Mouse (Mus musculus): Measurements from ENCODE around the gene Prss30.

Gene Prss30

DNA sequence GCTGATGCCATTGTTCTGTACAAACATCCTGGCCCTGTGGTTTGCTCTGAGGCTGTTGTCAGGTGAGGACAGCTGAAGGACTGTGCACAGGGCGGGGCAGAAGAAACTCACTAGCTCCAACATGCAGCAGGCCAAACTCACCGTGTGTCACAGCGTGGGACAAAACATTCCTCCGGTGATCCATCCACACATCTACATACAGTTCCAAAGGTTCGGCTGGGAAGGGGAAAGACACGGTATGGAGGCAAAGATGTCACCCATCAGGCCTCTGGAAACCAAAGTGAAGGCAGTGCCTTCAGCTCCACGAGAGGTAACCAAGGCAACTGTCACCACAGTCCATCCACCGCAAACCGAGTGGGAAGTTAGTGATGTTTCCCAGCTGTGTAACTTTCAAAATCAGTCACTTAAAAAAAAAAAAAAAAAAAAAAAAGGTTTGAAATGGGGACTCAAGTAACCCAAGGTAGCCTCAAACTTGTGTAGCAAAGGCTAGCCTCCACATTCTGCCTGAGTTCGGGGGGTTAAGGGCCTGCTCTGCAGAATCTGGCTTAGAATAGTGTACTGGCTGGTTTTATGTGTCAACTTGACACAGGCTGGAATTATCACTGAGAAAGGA lies at the start of gene Prss30:
Prss30 (minus strand) TSS at position 270 of the 613 bp plus-strand sequence.
- in situ Hi-C loops (cut with MboI, MseI): no loop called here

DNA sequence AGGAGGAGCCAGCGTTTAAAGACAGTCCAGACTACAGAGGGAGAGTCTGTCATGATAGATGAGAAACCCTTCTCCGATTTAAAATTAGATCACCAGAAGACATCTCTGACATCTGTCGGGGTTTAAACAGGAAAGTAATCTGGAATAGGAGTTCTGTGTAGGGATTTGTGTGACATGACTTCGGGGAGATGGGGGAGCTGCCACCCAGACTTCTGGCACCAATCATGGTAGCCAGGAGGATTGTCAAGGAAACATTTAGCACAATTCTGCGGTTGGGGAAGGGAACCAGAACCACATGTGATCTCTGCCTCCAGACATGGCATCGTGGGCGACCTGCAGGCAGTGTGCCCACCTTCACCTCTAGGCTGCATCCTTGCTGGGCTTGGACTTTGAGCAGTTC lies 49.1 kb upstream of the Prss30 start:
- in situ Hi-C loops (cut with MboI, MseI): no loop called here

DNA sequence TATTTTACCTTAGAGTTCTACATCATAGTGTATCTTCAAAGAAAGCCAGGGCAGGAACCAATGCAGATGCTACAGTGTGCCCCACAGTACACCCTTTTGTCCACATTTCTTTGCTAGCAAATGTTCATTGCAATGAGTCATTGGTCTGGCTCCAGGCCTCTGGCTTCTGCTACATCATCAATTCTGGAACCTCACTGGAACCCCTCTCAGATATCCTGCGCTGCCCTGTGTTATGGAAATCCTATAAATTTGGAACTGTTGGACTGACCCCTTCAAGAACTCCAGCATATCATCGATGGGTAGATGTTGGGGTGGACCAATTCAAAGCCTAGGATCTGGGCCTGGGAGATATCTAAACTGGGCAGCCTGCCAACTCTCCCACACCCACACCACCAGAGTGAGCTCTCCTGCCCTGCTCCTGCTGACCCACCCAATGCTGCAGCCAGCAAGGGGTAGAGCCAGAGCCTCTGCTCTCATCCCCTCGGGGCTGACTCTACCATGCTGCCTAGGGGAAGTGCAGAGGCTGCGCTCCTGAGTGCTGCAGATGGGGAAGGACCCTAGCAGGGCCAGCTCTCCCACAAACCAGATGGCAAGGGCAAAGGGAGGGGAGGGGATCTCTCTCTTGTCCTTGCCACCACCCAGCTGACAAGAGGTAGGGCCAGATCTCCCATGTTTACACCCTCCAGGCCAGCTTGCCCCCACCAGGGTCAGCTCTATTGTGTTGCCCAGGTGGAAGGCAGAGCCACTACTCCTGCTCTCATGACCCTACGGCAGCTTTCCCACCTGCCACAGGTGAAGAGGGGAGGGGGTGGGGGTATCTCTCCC lies 41.2 kb upstream of the Prss30 start:
- in situ Hi-C loops (cut with MboI, MseI): no loop called here

DNA sequence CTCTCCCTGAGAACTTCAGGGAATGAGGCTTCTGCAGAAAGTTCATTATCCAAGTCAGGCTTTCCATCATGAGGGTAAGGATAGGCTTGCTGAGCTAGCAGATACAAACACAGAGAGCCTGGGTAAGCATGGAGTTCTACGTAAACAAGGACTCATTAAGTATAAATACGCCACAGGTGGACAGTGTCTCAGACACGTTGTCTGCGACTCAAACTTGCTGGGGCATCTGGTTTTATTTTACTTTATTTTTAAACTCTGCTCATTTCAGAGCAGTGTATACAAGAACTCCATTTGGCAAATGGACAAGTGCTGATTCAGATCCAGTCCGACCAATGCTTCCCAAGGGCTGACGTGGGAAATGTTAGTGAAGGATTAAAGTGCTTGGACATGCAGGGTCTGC lies 40.3 kb upstream of the Prss30 start:
- in situ Hi-C loops (cut with MboI, MseI): no loop called here

DNA sequence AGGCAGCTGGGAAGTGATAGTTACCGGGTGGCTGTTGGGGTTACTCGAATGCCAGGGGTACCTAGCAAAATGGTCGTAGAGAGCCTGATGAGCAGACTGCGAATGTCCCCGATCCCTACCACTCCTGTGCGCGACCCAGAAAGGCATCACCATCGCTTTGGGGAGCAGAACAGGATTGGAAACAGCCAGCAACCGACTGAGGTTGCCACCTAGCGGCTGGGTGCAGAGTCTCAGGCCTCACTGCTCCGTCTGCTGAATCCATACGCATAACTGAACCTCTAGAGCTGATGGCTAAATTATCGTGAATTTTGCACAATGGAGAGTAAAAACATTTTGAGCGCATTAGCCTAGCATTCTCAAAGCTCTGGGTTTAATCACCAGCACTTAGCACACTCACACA lies 35.4 kb upstream of the Prss30 start:
- in situ Hi-C loops (cut with MboI, MseI): no loop called here

DNA sequence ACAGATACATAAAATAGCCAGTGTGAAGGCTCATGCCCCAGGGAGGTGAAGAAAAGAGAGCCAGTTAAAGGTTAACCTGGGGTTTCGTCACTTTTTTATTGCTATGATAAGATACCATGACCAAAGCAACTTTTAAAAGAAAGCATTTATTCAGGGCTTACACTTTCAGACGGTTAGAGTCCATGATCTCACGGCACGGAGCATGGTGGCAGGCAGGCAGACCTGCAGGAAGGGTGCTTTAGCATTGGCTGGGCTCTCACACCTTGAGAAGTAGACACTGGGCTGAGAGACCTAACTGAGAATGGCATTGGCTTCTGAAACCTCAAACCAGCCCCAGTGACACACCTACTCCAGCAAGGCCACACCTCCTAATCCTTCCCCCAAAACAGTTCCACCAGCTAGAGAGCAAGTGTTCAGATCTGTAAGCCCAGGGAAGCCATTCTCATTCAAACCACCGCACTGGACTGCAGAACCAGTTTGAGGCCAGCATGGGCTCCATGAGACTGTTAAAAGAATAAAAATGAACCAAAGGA lies 34.1 kb upstream of the Prss30 start:
- in situ Hi-C loops (cut with MboI, MseI): no loop called here

DNA sequence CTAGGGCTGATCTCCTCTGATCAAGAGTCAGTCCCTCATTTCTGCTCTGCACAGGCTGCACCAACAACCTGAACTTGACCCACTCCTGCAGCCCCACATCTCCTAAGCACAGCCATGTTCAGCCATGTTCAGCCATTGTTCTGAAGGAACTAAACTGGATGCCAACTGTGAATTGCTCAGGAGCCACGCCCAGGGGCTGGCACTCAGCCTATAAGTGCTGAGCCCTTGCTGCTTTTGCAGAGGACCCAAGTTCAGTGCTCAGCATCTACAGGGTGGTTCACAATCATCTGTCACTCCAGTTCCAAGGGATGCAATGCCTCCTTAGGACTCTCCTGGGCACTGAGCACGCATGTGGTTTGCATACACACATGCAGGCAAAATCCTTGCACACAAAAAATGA lies 32.6 kb upstream of the Prss30 start:
- in situ Hi-C loops (cut with MboI, MseI): no loop called here

DNA sequence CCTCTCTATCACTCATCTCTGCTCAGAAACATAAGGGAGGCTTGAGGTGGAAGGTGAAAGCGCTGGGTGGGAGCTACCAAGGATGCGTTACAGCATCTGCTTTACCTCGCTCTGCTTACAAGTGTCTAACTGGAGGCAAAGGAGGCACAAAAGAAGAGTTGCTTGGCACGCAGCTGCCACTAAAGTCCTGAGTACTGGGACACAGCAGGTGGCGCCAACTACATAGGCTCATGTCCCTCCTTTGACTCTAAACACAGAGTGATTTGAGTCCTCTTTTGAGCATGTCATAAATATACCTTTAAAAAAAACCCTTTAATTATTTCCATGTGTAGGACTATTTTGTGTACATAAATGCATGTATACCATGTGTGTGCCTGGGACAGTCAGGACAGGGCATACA lies 29.3 kb upstream of the Prss30 start:
- in situ Hi-C loops (cut with MboI, MseI): no loop called here

DNA sequence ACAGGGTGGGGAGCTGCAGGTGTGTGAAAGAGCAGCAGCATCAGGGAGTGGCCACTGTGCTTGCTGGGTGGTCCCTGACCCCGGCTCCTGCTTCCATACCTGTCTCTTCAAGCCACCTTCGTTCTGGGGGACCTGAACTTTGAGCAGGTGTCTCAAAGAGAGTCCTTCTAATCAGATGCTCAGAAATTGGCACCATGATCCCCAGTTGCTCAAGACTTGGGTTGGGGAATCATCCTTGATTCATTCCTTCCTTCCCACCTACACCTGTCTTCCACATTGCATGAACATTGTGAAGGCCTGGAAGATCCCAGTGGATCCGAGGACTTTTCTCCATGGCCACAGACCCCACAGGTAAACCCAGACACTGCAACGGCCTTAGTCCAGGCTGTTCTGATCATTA lies 27.7 kb upstream of the Prss30 start:
- in situ Hi-C loops (cut with MboI, MseI): no loop called here

DNA sequence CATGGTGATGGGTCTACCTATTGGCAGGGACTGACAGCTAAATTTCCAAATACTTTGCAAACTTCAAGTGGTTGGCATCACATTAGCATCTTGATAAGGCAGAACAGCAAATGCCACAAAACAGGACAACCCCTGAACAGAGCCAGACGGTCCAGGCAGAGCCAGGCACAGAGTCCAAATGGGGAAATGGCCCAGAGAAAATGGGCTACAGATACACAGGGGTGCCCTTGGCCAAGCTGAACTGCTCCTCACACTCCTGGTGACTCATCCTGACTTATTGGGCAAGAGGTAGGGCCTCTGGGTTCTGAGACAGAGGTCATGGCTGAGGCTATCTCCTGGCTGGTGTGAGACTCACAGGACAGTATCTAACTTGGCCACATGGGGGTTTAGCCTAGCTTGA lies 27.0 kb upstream of the Prss30 start:
- in situ Hi-C loops (cut with MboI, MseI): no loop called here

DNA sequence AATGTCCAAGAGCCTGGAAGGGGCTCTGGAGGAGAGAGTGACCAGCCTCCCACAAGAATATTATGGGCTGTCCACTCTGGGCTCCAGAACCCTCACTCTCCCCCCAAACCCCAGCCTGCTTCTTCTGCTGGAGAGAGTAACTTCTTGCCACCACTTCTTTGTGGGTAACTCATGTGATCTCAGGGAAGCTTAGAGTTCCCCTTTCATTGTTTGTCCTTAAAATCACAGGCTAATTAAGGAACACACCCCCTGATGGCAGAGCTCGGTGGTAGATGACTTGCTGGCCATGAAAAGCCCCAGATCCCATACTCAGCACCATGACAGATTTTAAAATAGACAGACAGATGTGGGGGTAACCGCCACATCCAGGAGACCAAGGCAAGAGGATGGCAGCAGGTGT lies 26.6 kb upstream of the Prss30 start:
- in situ Hi-C loops (cut with MboI, MseI): no loop called here

DNA sequence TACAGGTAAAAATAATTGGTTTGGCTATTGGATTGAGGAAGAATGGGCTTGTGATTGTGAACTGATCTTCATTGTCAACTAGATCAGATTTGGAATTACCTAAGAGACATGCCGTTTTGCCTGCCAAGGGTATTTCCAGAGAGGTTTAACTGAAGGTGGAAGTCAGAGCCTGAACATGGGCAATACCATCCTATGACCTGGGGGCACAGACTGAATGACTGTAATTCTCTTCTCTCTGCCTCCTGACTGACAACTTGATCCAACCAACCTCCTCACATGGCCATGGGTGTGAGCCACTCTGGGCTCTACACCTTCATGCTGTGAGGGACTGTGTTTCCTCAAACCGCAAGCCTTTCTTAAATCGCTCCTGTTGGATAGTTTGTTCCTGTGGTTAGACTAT lies 24.7 kb upstream of the Prss30 start:
- in situ Hi-C loops (cut with MboI, MseI): no loop called here

DNA sequence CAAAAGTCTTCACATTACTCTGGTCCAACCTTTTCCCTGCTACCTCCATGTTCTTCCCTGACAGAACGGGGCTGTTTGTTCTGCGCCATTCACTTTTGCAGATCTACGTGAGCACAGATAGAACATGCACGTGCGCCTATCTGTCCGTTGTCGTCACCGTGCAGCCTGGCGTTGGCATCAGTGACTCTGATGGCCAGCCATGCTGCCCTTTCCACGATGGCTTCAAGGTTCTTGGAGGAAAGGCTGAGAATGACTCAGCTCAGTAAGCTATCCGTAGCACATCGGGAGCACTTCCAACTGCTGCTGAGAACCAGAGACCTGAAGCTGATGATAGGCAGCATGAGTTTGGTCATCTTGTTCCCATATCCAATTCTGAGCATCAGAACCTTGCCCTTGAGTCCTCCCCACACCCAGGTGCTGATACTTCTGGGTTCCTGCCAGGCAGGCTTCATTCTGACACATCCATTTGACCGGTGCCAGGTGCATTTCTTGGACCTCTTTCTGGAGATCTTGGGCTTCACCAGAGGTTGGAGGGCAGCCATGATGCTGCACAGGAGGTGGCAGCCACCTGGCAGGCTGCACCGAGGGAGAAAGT lies 23.8 kb upstream of the Prss30 start:
- in situ Hi-C loops (cut with MboI, MseI): no loop called here

DNA sequence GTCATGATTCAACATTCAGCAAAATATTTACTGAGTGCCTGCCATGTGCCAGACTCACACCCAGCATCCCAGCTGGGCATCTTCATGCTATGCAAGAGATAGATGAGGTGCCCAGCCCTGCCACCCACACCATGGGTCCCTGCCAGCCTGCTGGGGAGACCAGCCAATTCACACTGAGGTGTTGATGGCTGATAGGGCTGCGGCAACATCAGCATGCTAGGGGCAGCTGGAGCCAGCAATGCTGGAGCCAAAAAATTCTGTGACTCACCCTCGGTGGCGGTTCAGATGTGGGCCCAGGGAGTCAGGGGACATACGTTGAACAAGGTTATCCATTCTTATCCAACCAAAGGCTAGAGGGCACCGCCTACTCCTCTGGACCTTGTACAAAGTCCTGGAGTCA lies 20.0 kb upstream of the Prss30 start:
- in situ Hi-C loops (cut with MboI, MseI): no loop called here

DNA sequence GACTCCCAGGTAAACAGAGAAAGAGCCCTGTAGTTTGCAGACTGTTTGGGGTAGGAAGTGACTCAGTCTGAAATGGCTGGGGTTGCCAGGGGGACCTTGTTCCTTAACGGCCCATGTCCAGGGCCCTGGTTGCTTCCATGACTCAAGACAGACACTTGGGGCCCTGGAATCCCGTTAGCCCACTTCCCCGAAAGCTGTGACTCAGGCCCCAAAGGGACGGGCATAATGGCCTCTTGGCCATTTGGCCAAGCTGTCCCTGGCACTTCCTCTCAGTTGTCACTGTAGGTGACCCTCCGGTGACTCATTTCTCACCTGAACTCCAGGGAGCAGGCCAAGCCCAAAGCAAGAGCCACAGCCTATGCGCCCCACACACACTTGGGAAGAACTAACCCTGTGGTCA lies 18.0 kb upstream of the Prss30 start:
- in situ Hi-C loops (cut with MboI, MseI): loop anchor here in 1 of 2 experiments (5.0 kb wide), 1 partner anchor 36 kb away; no protein-coding TSS in a partner anchor

DNA sequence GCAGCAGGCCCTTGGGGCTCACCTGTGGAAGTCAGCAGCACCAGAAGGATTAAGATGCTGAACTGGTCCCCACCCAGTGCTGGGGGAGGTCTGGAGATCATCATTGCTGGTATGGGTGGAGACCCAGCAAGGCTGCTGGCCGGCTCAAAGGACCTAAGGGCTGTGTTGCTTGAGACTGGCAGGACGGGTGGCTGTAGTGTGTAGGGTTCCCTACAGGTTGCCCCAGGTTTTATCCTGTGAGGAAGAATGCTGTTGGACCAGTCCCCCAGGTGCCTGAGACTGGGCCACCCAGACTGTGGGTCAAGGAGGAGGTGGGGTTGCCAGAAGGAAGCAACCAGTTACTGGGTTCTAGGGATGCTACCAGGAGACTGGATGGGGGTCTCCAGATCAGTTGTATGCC lies 17.5 kb upstream of the Prss30 start, which contains the start of gene Prss22:
Prss22 (minus strand) TSS at position 200 of the 400 bp plus-strand sequence.
- in situ Hi-C loops (cut with MboI, MseI): loop anchor here in 1 of 2 experiments (5.0 kb wide), 1 partner anchor 36 kb away; no protein-coding TSS in a partner anchor

DNA sequence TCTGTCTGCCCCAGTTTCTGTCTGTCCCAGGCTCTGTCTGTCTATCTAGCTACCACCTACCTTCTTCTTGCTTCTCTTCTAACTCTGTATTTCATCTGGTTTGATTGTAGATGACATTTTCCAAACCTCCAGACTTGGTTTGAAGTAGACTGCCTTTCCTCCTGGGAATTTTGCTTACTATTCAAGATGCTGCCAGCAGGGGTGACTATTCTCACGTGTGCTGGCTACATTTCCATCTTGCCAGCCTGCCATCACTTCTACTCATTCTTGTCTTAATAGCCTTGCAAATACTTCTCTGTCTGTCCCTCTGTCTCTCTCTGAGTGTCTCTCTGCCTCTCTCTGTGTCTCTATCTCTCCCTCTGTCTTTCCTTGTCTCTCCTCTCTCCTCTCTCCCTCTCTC lies 15.1 kb upstream of the Prss30 start:
- in situ Hi-C loops (cut with MboI, MseI): loop anchor here in 1 of 2 experiments (5.0 kb wide), 1 partner anchor 33 kb away; no protein-coding TSS in a partner anchor

DNA sequence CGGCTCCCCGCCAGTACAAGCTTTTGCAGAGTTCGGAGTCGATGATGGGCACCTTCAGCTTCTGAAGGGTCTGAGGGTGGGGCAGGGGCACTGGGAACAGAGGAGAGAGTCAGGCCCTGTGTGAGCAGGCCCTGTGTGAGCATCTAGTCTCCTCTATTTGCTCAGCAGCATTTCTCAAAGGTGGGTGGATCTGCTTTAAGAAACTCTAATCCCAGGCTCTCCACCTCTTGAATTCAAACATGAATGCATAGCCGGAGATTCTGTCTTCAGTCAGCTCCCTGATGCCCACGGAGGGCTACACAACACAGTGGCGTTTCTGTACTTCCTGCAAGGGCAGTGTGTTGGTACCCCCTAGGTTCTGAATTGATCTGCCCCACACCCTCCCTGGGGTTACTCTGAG lies 14.3 kb upstream of the Prss30 start:
- in situ Hi-C loops (cut with MboI, MseI): loop anchor here in 1 of 2 experiments (5.0 kb wide), 1 partner anchor 32 kb away; no protein-coding TSS in a partner anchor

DNA sequence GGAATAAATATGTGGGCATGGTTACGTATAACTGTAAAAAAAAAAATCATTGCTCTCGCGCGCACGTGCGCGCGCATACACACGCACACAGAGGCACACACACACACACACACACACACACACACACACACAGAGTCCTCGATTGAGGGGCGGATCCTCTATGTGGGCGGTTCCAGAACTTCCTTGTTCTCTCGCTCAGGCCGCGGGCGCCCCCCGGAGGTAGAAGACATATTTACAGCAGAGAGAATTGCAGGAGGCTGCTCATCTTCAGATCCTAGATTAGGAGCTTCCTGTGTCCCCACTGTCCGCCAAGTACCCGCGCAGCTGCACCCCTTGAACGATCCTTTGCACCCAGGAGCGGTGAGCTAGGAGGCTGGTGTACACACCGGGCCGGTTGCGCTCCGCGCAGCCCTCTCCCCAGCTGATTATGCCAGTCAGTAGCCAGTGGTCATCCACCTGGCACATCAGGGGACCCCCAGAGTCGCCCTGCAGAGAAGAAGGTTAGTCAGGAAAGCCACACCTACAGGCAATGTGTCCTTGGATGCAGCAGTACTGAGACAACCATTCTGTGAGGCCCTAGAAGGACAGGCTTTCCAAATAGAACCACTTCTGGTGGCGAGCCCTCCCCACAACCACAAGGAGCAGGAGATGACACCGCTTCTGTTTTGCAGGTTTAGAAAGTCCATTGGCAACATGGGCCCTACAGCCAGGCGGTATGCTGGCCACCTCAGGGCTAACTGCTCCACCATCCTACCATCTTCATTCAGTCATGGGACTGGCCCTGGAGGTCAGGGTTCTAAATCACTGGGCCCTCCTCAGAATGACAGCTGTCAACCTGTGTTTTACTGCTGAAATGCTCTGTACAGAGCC lies 13.4 kb upstream of the Prss30 start:
- in situ Hi-C loops (cut with MboI, MseI): no loop called here

DNA sequence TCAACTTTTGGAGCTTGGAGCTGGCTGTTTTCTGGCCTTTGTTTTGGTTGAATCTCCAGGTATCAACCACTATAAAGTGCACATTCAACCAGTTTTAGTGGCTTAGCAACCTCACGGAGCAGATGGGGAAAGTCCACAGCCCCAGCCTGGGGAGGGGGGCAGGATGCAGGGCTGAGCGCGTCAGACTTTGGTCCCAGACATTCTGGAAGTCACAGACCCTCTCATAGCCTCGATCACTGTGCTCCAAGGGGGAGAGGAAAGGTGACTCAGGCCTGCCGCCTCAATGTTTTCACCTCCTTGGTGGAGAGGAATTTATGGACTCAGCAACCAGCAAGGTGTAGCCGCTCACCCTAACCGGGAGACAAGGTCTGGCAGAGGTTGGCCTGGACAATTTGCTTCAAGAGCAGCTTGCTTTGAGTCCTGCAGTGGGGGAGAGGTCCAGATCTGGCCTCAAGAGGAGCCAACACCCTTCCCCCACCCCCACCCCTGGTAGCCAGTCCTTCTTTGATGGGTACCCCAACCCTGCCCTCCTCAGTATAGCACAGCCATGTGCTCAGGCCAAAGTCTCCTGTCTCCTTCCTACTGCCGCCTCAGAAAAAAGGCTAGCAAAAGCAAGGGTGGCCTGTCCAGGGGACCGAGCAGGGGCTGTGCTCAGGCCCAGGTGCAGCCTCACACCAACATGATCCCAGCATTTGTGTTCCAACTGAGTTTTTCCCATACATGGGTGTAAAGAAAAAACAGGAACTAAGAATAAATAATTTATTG lies 12.6 kb upstream of the Prss30 start:
- in situ Hi-C loops (cut with MboI, MseI): no loop called here

DNA sequence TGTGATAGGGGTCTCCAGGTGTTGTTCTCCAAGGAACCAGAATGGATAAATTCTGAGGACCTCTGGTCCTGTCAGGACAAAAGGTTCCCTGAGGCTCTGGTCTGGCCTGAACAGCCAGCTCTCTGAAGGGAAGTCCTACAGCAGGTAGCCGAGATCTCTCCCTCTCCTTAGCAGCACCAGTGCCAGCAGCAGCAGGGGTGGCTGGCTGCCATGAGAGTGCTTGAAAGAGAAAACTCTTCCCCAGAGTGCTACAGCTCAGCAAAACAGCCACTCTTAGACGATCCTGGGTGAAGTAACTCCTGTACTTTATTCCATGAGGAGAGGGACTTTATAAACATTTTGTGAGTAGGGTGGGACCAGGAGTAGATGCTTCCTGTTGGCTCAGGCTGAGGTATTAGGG lies 9.4 kb upstream of the Prss30 start:
- in situ Hi-C loops (cut with MboI, MseI): no loop called here
